Mouse (Mus musculus): ENCODE results near the gene Dact2.
A peak's percentile ranks its signal among the peaks of the same experiment; 100 is the strongest.

GRCm38 (mm10) chr17:14221893-14222615 is 17.9 kb upstream of the Dact2 start:
- TF ChIP-seq CTCF (conservative IDR thresholded peaks at IDR 0.05; ENCODE audit: low read length) = peak; percentile 39
- TF ChIP-seq NANOG (IDR thresholded peaks at IDR 0.05; ENCODE audit: borderline replicate concordance, low read length) = no peak

Measured in E14TG2a.4 (cell line).